Mouse (Mus musculus) common myeloid progenitor, adult 5-6 weeks (primary cell): ENCODE measurements around the gene Cd82. TPM values are rescaled to one million over a fixed set of nuclear protein-coding genes. Genes with fewer than 3 reads are reported as not detected.

Source experiments
- ATAC-seq: replicated peaks from 2 replicates; pipeline ENCODE4 v1.8.0; 2016; ENCODE audit warnings: low read depth, mild to moderate bottlenecking, moderate TSS enrichment, inconsistent platforms; ENCODE audit not compliant: poor library complexity, severe bottlenecking
- total RNA-seq: library from RNA; stranded (forward); fragments of 200-1000, 187-1606 nt; gene quantifications from 2 replicates; pipeline ENCODE4 v1.2.3, GENCODE M21; 2017

Gene Cd82
- total RNA-seq: 42.9 and 43.7 TPM in 2 replicates

GRCm38 (mm10) chr2:93462760-93463159 is at the start of gene Cd82:
TSS of gene Cd82 (minus strand) at chr2:93463140.
- ATAC-seq: peak; percentile 4; the same call in 1 of the 2 replicates

- no peak for ATAC-seq
These were observed 49.2 kb upstream of the Cd82 start for GRCm38 (mm10) chr2:93512130-93512529.

GRCm38 (mm10) chr2:93510839-93511238 is 47.9 kb upstream of the Cd82 start:
- no peak for ATAC-seq

- no peak for ATAC-seq
These were observed 47.1 kb upstream of the Cd82 start for GRCm38 (mm10) chr2:93509777-93510750.

GRCm38 (mm10) chr2:93505091-93505490 is 42.2 kb upstream of the Cd82 start:
- no peak for ATAC-seq

- no peak for ATAC-seq
These were observed 40.4 kb upstream of the Cd82 start for GRCm38 (mm10) chr2:93503353-93503752.

GRCm38 (mm10) chr2:93501303-93501702 is 38.4 kb upstream of the Cd82 start:
- no peak for ATAC-seq

GRCm38 (mm10) chr2:93497221-93497620 is 34.3 kb upstream of the Cd82 start:
- peak; percentile 90 for ATAC-seq

GRCm38 (mm10) chr2:93495170-93495569 is 32.2 kb upstream of the Cd82 start:
- ATAC-seq: no peak

GRCm38 (mm10) chr2:93493541-93493940 is 30.6 kb upstream of the Cd82 start:
- no peak for ATAC-seq

GRCm38 (mm10) chr2:93490516-93490915 is 27.6 kb upstream of the Cd82 start:
- no peak for ATAC-seq

GRCm38 (mm10) chr2:93488911-93489587 is 26.1 kb upstream of the Cd82 start:
- ATAC-seq: no peak

GRCm38 (mm10) chr2:93485459-93485858 is 22.5 kb upstream of the Cd82 start:
- peak; percentile 34; the same call in 1 of the 2 replicates for ATAC-seq

GRCm38 (mm10) chr2:93482036-93482644 is 19.2 kb upstream of the Cd82 start:
- ATAC-seq: no peak

GRCm38 (mm10) chr2:93478744-93479143 is 15.8 kb upstream of the Cd82 start:
- ATAC-seq: no peak

GRCm38 (mm10) chr2:93477519-93477918 is 14.6 kb upstream of the Cd82 start:
- peak; percentile 43 for ATAC-seq

GRCm38 (mm10) chr2:93476487-93476886 is 13.5 kb upstream of the Cd82 start:
- ATAC-seq: no peak

- peak; percentile 77 for ATAC-seq
These were observed 12.1 kb upstream of the Cd82 start for GRCm38 (mm10) chr2:93475040-93475439.

GRCm38 (mm10) chr2:93473915-93474314 is 11.0 kb upstream of the Cd82 start:
- ATAC-seq: no peak

- peak; percentile 68 for ATAC-seq
These were observed 8.1 kb upstream of the Cd82 start for GRCm38 (mm10) chr2:93470849-93471576.
